Mouse (Mus musculus) intestine, embryonic 14.5 days (tissue): Measurements from ENCODE around the gene Ipp. TPM values are rescaled to one million over a fixed set of nuclear protein-coding genes. Genes with fewer than 3 reads are reported as not detected.

Experiments
- ATAC-seq: fragments of 200-750 bp; cut with Nextera tagmentation; replicated peaks from 2 replicates; pipeline ENCODE4 v1.8.0; 2017; ENCODE audit warnings: low read depth, moderate number of reproducible peaks, moderate TSS enrichment, moderate library complexity; ENCODE audit not compliant: low FRiP score, low TSS enrichment
- DNase-seq: peaks from one replicate; pipeline ENCODE4 v3.0.0-alpha.2; 2018; ENCODE audit warnings: low spot score
- H3K27ac ChIP-seq: fragments of 300-500 bp; sonication (generic); 2 replicates; pipeline ENCODE4 v1.5.1; 2014; ENCODE audit warnings: low read depth, mild to moderate bottlenecking, control low read depth
- H3K27me3 ChIP-seq: fragments of 300-500 bp; sonication (generic); replicated peaks from 2 replicates; pipeline ENCODE4 v1.6.1; 2014; ENCODE audit warnings: low read length, control low read depth; ENCODE audit not compliant: control insufficient read depth, insufficient read depth
- H3K36me3 ChIP-seq: fragments of 300-500 bp; sonication (generic); 2 replicates; pipeline ENCODE4 v1.6.1; 2014; ENCODE audit warnings: low read length, control low read depth; ENCODE audit not compliant: control insufficient read depth, insufficient read depth
- H3K4me1 ChIP-seq: fragments of 300-500 bp; sonication (generic); replicated peaks from 2 replicates; pipeline ENCODE4 v1.6.1; 2014; ENCODE audit warnings: low read length, control low read depth, mixed read lengths; ENCODE audit not compliant: control insufficient read depth, insufficient read depth
- H3K4me2 ChIP-seq: fragments of 300-500 bp; sonication (generic); 2 replicates; pipeline ENCODE4 v1.6.1; 2014; ENCODE audit warnings: low read length
- H3K4me3 ChIP-seq: fragments of 300-500 bp; sonication (generic); 2 replicates; pipeline ENCODE4 v1.5.1; 2014; ENCODE audit warnings: low read depth, low read length, control low read depth, mixed read lengths
- H3K9ac ChIP-seq: fragments of 300-500 bp; sonication (generic); 2 replicates; pipeline ENCODE4 v1.6.1; 2014; ENCODE audit warnings: mild to moderate bottlenecking, low read length
- H3K9me3 ChIP-seq: fragments of 300-500 bp; sonication (generic); 2 replicates; pipeline ENCODE4 v1.6.1; 2016; ENCODE audit warnings: low read length, control low read depth; ENCODE audit not compliant: control insufficient read depth
- WGBS: fragments of 180-500 bp; shearing (Covaris S2); extraction: QIAGEN DNeasy Blood & Tissue Kit; methylation state at CpG from one replicate; pipeline ENCODE4 v1.1.7; 2014; 5-methylcytosine and 5-hydroxymethylcytosine counted together
- polyA plus RNA-seq: library from polyadenylated mRNA; unstranded; fragments of >200 nt; fragmentation: Nextera tagmentation; extraction: Ambion mirVana; gene quantifications from 2 replicates; pipeline ENCODE4 v1.2.1, GENCODE M21; 2014

Gene Ipp
- polyA plus RNA-seq: 4.1 and 4.8 TPM in 2 replicates

GRCm38 (mm10) chr4:116507425-116508218 lies at the start of gene Ipp:
Ipp (plus strand) TSS chr4:116507549.
- Histone ChIP-seq H3K27me3 (no peaks in the 10 kb centered on the region), H3K4me1 (peaks cover 14% of the 10 kb centered on the region), H3K9me3 (no peaks in the 10 kb centered on the region), H3K9ac (peak within 1 kb of the TSS; percentile 77), H3K4me2 (peak within 1 kb of the TSS; percentile 79), H3K36me3 (no peaks in the 10 kb centered on the region), H3K27ac (peak within 1 kb of the TSS; percentile 94), H3K4me3 (peak within 1 kb of the TSS; percentile 58)
- WGBS: under 1% methylated on average over 55 of the region's 55 CpGs
- DNase-seq (peak; percentile 94), ATAC-seq (peak; percentile 97)

GRCm38 (mm10) chr4:116461943-116462342 lies 45.4 kb upstream of the Ipp start:
- Histone ChIP-seq H3K4me2 (peak overlapping the region; percentile 71; the same call in 1 of the 2 replicates), H3K9me3 (no peaks in the 10 kb centered on the region), H3K4me1 (peaks cover 10% of the 10 kb centered on the region), H3K9ac (no peak overlapping the region), H3K4me3 (no peak overlapping the region), H3K27ac (no peak overlapping the region), H3K36me3 (no peaks in the 10 kb centered on the region), H3K27me3 (no peaks in the 10 kb centered on the region)
- DNase-seq (no peak), ATAC-seq (no peak)
- 89% methylated on average over 3 of the region's 3 CpGs for WGBS

- peak; percentile 85 for DNase-seq
- no peaks in the 10 kb centered on the region for H3K9me3 ChIP-seq
- peak overlapping the region; percentile 71 for H3K4me2 ChIP-seq
- peak; percentile 71 for ATAC-seq
- H3K27ac ChIP-seq: peak overlapping the region; percentile 91
- WGBS: under 1% methylated on average over 63 of the region's 74 CpGs
- H3K4me1 ChIP-seq: peaks cover 10% of the 10 kb centered on the region
- no peaks in the 10 kb centered on the region for H3K36me3 ChIP-seq
- H3K4me3 ChIP-seq: peak overlapping the region; percentile 93
- peak overlapping the region; percentile 92 for H3K9ac ChIP-seq
- H3K27me3 ChIP-seq: no peaks in the 10 kb centered on the region
Observed at GRCm38 (mm10) chr4:116463231-116464125, 43.9 kb upstream of the Ipp start.

- Histone ChIP-seq H3K36me3 (no peaks in the 10 kb centered on the region), H3K4me3 (peak within 1 kb of the TSS; percentile 93), H3K9me3 (no peaks in the 10 kb centered on the region), H3K27me3 (no peaks in the 10 kb centered on the region), H3K9ac (peak within 1 kb of the TSS; percentile 92), H3K27ac (peak within 1 kb of the TSS; percentile 91), H3K4me1 (peaks cover 10% of the 10 kb centered on the region), H3K4me2 (peak within 1 kb of the TSS; percentile 71)
- ATAC-seq (peak; percentile 93), DNase-seq (no peak)
- WGBS: 1% methylated on average over 44 of the region's 68 CpGs
Observed at GRCm38 (mm10) chr4:116464126-116464981, 43.0 kb upstream of the Ipp start, which contains the start of gene Mast2. Mast2 (minus strand) TSS chr4:116464183.

GRCm38 (mm10) chr4:116481322-116481721 lies 26.0 kb upstream of the Ipp start:
- Histone ChIP-seq H3K9ac (no peak overlapping the region), H3K9me3 (no peaks in the 10 kb centered on the region), H3K4me2 (no peak overlapping the region), H3K27me3 (no peaks in the 10 kb centered on the region), H3K36me3 (no peaks in the 10 kb centered on the region), H3K4me1 (peaks cover 5% of the 10 kb centered on the region; the same call in 1 of the 2 replicates), H3K4me3 (no peak overlapping the region), H3K27ac (no peak overlapping the region)
- DNase-seq (no peak), ATAC-seq (no peak)
- 69% methylated on average over 2 of the region's 2 CpGs for WGBS

GRCm38 (mm10) chr4:116483476-116483875 lies 23.9 kb upstream of the Ipp start:
- no peaks in the 10 kb centered on the region for H3K27me3 ChIP-seq

GRCm38 (mm10) chr4:116491119-116491536 lies 16.2 kb upstream of the Ipp start:
- Histone ChIP-seq H3K4me1 (peaks cover 19% of the 10 kb centered on the region), H3K9ac (no peak overlapping the region), H3K9me3 (no peaks in the 10 kb centered on the region), H3K27ac (peak overlapping the region; percentile 76), H3K4me2 (no peak overlapping the region), H3K36me3 (no peaks in the 10 kb centered on the region), H3K27me3 (no peaks in the 10 kb centered on the region), H3K4me3 (no peak overlapping the region)
- 42% methylated on average over 2 of the region's 2 CpGs for WGBS
- DNase-seq (no peak), ATAC-seq (no peak)

More at GRCm38 (mm10) chr4:116483476-116483875, 23.9 kb upstream of the Ipp start:
- DNase-seq (peak; percentile 61), ATAC-seq (0 out of 2 replicates have a peak, but pooled peaks have one; percentile 58)
- no peak overlapping the region for H3K9ac ChIP-seq
- peaks cover 5% of the 10 kb centered on the region; the same call in 1 of the 2 replicates for H3K4me1 ChIP-seq
- no peak overlapping the region for H3K4me2 ChIP-seq
- H3K4me3 ChIP-seq: no peak overlapping the region
- WGBS: 10% methylated on average over 2 of the region's 2 CpGs
- H3K36me3 ChIP-seq: no peaks in the 10 kb centered on the region
- peak overlapping the region; percentile 2; the same call in 1 of the 2 replicates for H3K27ac ChIP-seq
- no peaks in the 10 kb centered on the region for H3K9me3 ChIP-seq
